Mouse (Mus musculus): ENCODE data around the gene Cpne2. TPM values are rescaled to one million over a fixed set of nuclear protein-coding genes. Genes with fewer than 3 reads are reported as not detected.

The Cpne2 gene
- total RNA-seq (2012; rRNA removed), result 70.6 and 118 TPM in 2 replicates
- 10.3 and 12.7 TPM in 2 replicates for total RNA-seq (2014; rRNA removed)
- polyA plus RNA-seq (2012; ENCODE audit: insufficient read length, low read depth), result 26.7 and 29.3 TPM in 2 replicates

GRCm38 (mm10) chr8:94532873-94533671 lies at the start of gene Cpne2:
Cpne2 (plus strand) TSS chr8:94532990.
- peak within 1 kb of the TSS; percentile 92 for H3K4me2 ChIP-seq (ENCODE audit: insufficient read depth, low read depth, poor library complexity, severe bottlenecking)
- no peak for TF ChIP-seq BHLHE40 (IDR thresholded peaks at IDR 0.05; ENCODE audit: low read depth, low read length)
- TF ChIP-seq SMC3 (IDR thresholded peaks at IDR 0.05; ENCODE audit: low read depth, low read length), result peak; percentile 40
- 0 out of 2 replicates have a peak, but pooled peaks have one; percentile 14 for TF ChIP-seq NRF1 (IDR thresholded peaks at IDR 0.05; ENCODE audit: low read depth, low read length)
- peak; percentile 69 for TF ChIP-seq ELF1 (IDR thresholded peaks at IDR 0.05; ENCODE audit: low read depth, low read length)
- TF ChIP-seq NELFE (IDR thresholded peaks at IDR 0.05; ENCODE audit: low read depth, low read length), result peak; percentile 36
- TF ChIP-seq POLR2A (IDR thresholded peaks at IDR 0.05; ENCODE audit: low read depth, low read length), result peak; percentile 57
- TF ChIP-seq GABPA (IDR thresholded peaks at IDR 0.05; ENCODE audit: insufficient replicate concordance, low read depth, low read length), result no peak
- 0 out of 2 replicates have a peak, but pooled peaks have one; percentile 28 for TF ChIP-seq TCF12 (IDR thresholded peaks at IDR 0.05; ENCODE audit: low read depth, low read length)
- no peak for TF ChIP-seq USF1 (IDR thresholded peaks at IDR 0.05; ENCODE audit: low read depth, low read length)
- TF ChIP-seq UBTF (IDR thresholded peaks at IDR 0.05; ENCODE audit: low read depth, low read length), result peak; percentile 74; the same call in 1 of the 2 replicates
- TF ChIP-seq KAT2A (IDR thresholded peaks at IDR 0.05; ENCODE audit: insufficient replicate concordance, low read length), result no peak
- TF ChIP-seq CTCF (conservative IDR thresholded peaks at IDR 0.05 in 1 of 2, IDR thresholded peaks at IDR 0.05 in 1 of 2; ENCODE audit: low read depth in 2 of 2, low read length in 2 of 2), result peak in 1 of 2 experiments; percentile 58; a peak in 2 of 4 replicates
- TF ChIP-seq MAZ (IDR thresholded peaks at IDR 0.05; ENCODE audit: low read depth, low read length), result no peak
- TF ChIP-seq ZC3H11A (IDR thresholded peaks at IDR 0.05; ENCODE audit: low read depth, low read length), result no peak
- TF ChIP-seq MXI1 (IDR thresholded peaks at IDR 0.05; ENCODE audit: low read depth, low read length), result 0 out of 2 replicates have a peak, but pooled peaks have one; percentile 22
- H3K79me2 ChIP-seq (replicated peaks; ENCODE audit: control insufficient read depth, extremely low read depth, insufficient read depth, poor library complexity, severe bottlenecking), result no peaks in the 10 kb centered on the region
- no peak for DNase-seq (ENCODE audit: extremely low read depth)
- peak within 1 kb of the TSS; percentile 82 for H3K9ac ChIP-seq (ENCODE audit: insufficient read depth, low read depth)
- dilution Hi-C loops (cut with MboI; ENCODE audit: extremely low pct_ligation_motif_present, extremely low pct_unique_long_range_greater_than_20kb, low sequenced_read_pairs), result no loop called here
- no peaks in the 10 kb centered on the region for H3K9me3 ChIP-seq (replicated peaks; ENCODE audit: low read length)
- peak within 1 kb of the TSS; percentile 42 to 85 (median 59) for H3K4me3 ChIP-seq (replicated peaks in 1 of 3; ENCODE audit: low read depth in 2 of 3, low read length in 2 of 3, poor library complexity in 1 of 3)
- H3K27me3 ChIP-seq (replicated peaks), result peaks cover 21% of the 10 kb centered on the region
- H3K36me3 ChIP-seq (replicated peaks in 1 of 2; ENCODE audit: control insufficient read depth in 1 of 2, insufficient read depth in 1 of 2, low read length in 1 of 2), result peaks cover 0 to 5% of the 10 kb centered on the region in 2 experiments
- in situ Hi-C loops (cut with MboI; ENCODE audit: low pct_ligation_motif_present, low pct_unique_long_range_greater_than_20kb, low sequenced_read_pairs), result no loop called here
- H3K4me1 ChIP-seq (ENCODE audit: control insufficient read depth in 1 of 2, insufficient read depth in 2 of 2), result peaks cover 5 to 9% of the 10 kb centered on the region in 2 experiments; a peak in 3 of 4 replicates
- H3K27ac ChIP-seq (ENCODE audit: insufficient read depth, low read depth), result no peak within 1 kb of the TSS

GRCm38 (mm10) chr8:94485288-94485687 lies 47.5 kb upstream of the Cpne2 start:
- peaks cover 81 to 96% of the 10 kb centered on the region in 2 experiments for H3K36me3 ChIP-seq (replicated peaks in 1 of 2; ENCODE audit: control insufficient read depth in 1 of 2, insufficient read depth in 1 of 2, low read length in 1 of 2)
- H3K27me3 ChIP-seq (replicated peaks), result no peaks in the 10 kb centered on the region
- TF ChIP-seq RCOR1 (conservative IDR thresholded peaks at IDR 0.05; ENCODE audit: low read depth, low read length) (no peak), MYC (IDR thresholded peaks at IDR 0.05; ENCODE audit: low read depth, low read length) (no peak), ELF1 (IDR thresholded peaks at IDR 0.05; ENCODE audit: low read depth, low read length) (no peak), SIN3A (IDR thresholded peaks at IDR 0.05; ENCODE audit: low read length) (no peak), POLR2AphosphoS2 (IDR thresholded peaks at IDR 0.05; ENCODE audit: low read depth, low read length) (no peak), POLR2A (IDR thresholded peaks at IDR 0.05; ENCODE audit: low read depth, low read length) (no peak), BHLHE40 (IDR thresholded peaks at IDR 0.05; ENCODE audit: low read depth, low read length) (no peak), JUND (conservative IDR thresholded peaks at IDR 0.05; ENCODE audit: low read depth, low read length) (no peak), GABPA (IDR thresholded peaks at IDR 0.05; ENCODE audit: insufficient replicate concordance, low read depth, low read length) (no peak), TCF12 (IDR thresholded peaks at IDR 0.05; ENCODE audit: low read depth, low read length) (no peak), JUN (IDR thresholded peaks at IDR 0.05; ENCODE audit: insufficient read depth, low read depth, low read length) (no peak), CHD1 (IDR thresholded peaks at IDR 0.05; ENCODE audit: low read depth, low read length) (no peak), ZMIZ1 (IDR thresholded peaks at IDR 0.05; ENCODE audit: low read depth, low read length) (no peak), CTCF (conservative IDR thresholded peaks at IDR 0.05 in 1 of 2, IDR thresholded peaks at IDR 0.05 in 1 of 2; ENCODE audit: low read depth in 2 of 2, low read length in 2 of 2) (no peak), USF1 (IDR thresholded peaks at IDR 0.05; ENCODE audit: low read depth, low read length) (no peak), HCFC1 (IDR thresholded peaks at IDR 0.05; ENCODE audit: low read depth, low read length) (no peak), EP300 (IDR thresholded peaks at IDR 0.05; ENCODE audit: low read length) (no peak), RAD21 (IDR thresholded peaks at IDR 0.05; ENCODE audit: low read depth, low read length) (no peak)
- peaks cover 3 to 12% of the 10 kb centered on the region in 2 experiments for H3K4me1 ChIP-seq (ENCODE audit: control insufficient read depth in 1 of 2, insufficient read depth in 2 of 2)
- no peak for DNase-seq (ENCODE audit: extremely low read depth)
- H3K4me3 ChIP-seq (replicated peaks in 1 of 3; ENCODE audit: low read depth in 2 of 3, low read length in 2 of 3, poor library complexity in 1 of 3), result no peak overlapping the region
- H3K27ac ChIP-seq (ENCODE audit: insufficient read depth, low read depth), result no peak overlapping the region
- no peaks in the 10 kb centered on the region for H3K9me3 ChIP-seq (replicated peaks; ENCODE audit: low read length)
- no peak overlapping the region for H3K4me2 ChIP-seq (ENCODE audit: insufficient read depth, low read depth, poor library complexity, severe bottlenecking)
- dilution Hi-C loops (cut with MboI; ENCODE audit: extremely low pct_ligation_motif_present, extremely low pct_unique_long_range_greater_than_20kb, low sequenced_read_pairs), result no loop called here
- in situ Hi-C loops (cut with MboI; ENCODE audit: low pct_ligation_motif_present, low pct_unique_long_range_greater_than_20kb, low sequenced_read_pairs), result no loop called here
- H3K9ac ChIP-seq (ENCODE audit: insufficient read depth, low read depth), result no peak overlapping the region
- H3K79me2 ChIP-seq (replicated peaks; ENCODE audit: control insufficient read depth, extremely low read depth, insufficient read depth, poor library complexity, severe bottlenecking), result no peaks in the 10 kb centered on the region
